Mouse (Mus musculus) regulatory T cell (primary cell): Measurements from ENCODE around the gene Abca12.

Source experiments
- in situ Hi-C: fragments of 300-600 bp; cut with MboI, MseI; formaldehyde crosslinking; loops from one replicate; pipeline ENCODE4 v1.15.1; 2025; ENCODE audit warnings: high pct_unique_total_duplicates

Gene Abca12

GRCm38 (mm10) chr1:71338548-71339340 lies 76.0 kb downstream of the Abca12 start:
- in situ Hi-C loops = no loop called here

GRCm38 (mm10) chr1:71330349-71330748 lies 84.4 kb downstream of the Abca12 start:
- in situ Hi-C loops = no loop called here

- in situ Hi-C loops = no loop called here
These were observed 102.5 kb downstream of the Abca12 start for GRCm38 (mm10) chr1:71312171-71312570.

GRCm38 (mm10) chr1:71310614-71311013 lies 104.1 kb downstream of the Abca12 start:
- in situ Hi-C loops = no loop called here

GRCm38 (mm10) chr1:71307362-71307761 lies 107.3 kb downstream of the Abca12 start:
- in situ Hi-C loops = no loop called here

GRCm38 (mm10) chr1:71306196-71306595 lies 108.5 kb downstream of the Abca12 start:
- in situ Hi-C loops = no loop called here

GRCm38 (mm10) chr1:71304588-71304987 lies 110.1 kb downstream of the Abca12 start:
- in situ Hi-C loops = no loop called here

GRCm38 (mm10) chr1:71297021-71297420 lies 117.7 kb downstream of the Abca12 start:
- in situ Hi-C loops = loop anchor here (25.0 kb wide), 1 partner anchor 790 kb away; no protein-coding TSS in a partner anchor

- in situ Hi-C loops = loop anchor here (25.0 kb wide), 1 partner anchor 791 kb away; no protein-coding TSS in a partner anchor
These were observed 118.1 kb downstream of the Abca12 start for GRCm38 (mm10) chr1:71296585-71296984.

- in situ Hi-C loops = loop anchor here (25.0 kb wide), 1 partner anchor 795 kb away; no protein-coding TSS in a partner anchor
These were observed 122.8 kb downstream of the Abca12 start for GRCm38 (mm10) chr1:71291917-71292316.

- in situ Hi-C loops = loop anchor here (25.0 kb wide), 1 partner anchor 798 kb away; no protein-coding TSS in a partner anchor
These were observed 125.2 kb downstream of the Abca12 start for GRCm38 (mm10) chr1:71289511-71289910.

GRCm38 (mm10) chr1:71276940-71277339 lies 137.8 kb downstream of the Abca12 start:
- in situ Hi-C loops = loop anchor here (25.0 kb wide), 1 partner anchor 810 kb away; no protein-coding TSS in a partner anchor

GRCm38 (mm10) chr1:71272550-71272949 lies 142.2 kb downstream of the Abca12 start:
- in situ Hi-C loops = no loop called here

GRCm38 (mm10) chr1:71272077-71272476 lies 142.6 kb downstream of the Abca12 start:
- in situ Hi-C loops = no loop called here

GRCm38 (mm10) chr1:71270083-71270482 lies 144.6 kb downstream of the Abca12 start:
- in situ Hi-C loops = no loop called here

GRCm38 (mm10) chr1:71266630-71267029 lies 148.1 kb downstream of the Abca12 start:
- in situ Hi-C loops = no loop called here

- in situ Hi-C loops = no loop called here
These were observed 151.2 kb downstream of the Abca12 start for GRCm38 (mm10) chr1:71263532-71263931.

- in situ Hi-C loops = no loop called here
These were observed 170.1 kb downstream of the Abca12 start for GRCm38 (mm10) chr1:71244647-71245046.

GRCm38 (mm10) chr1:71241396-71241795 lies 173.3 kb downstream of the Abca12 start:
- in situ Hi-C loops = no loop called here

GRCm38 (mm10) chr1:71239586-71239985 lies 175.1 kb downstream of the Abca12 start:
- in situ Hi-C loops = no loop called here

- in situ Hi-C loops = no loop called here
These were observed 179.4 kb downstream of the Abca12 start for GRCm38 (mm10) chr1:71235335-71235734.

GRCm38 (mm10) chr1:71231211-71231610 lies 183.5 kb downstream of the Abca12 start:
- in situ Hi-C loops = no loop called here

- in situ Hi-C loops = no loop called here
These were observed 211.1 kb downstream of the Abca12 start for GRCm38 (mm10) chr1:71203581-71203980.
